ENCODE assay signal across 24 mouse cellular contexts in the genomic region with DNA sequence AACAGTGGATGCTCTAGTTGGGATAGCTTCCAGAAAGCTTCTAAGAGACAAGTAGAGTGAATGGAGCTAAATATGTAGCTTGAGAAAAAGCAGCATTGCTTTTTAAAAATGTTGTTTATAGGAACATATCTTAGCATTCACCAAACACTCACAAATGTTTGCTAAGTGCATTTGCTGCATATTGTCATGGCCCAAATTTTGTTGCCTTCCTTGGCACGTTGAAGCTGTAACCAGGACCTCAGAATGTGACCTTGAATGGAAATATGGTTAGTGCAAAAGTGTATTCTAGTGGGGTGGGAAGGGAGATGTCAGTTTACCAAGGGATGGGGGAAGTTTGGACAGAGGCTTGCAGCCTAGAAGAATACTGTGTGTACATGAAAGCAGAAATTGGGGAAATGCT.
DNase-seq lines count a peak whose midpoint lies in the region; ATAC-seq and TF ChIP-seq lines count a peak whose summit lies in the region.
"Had no signal": no experiment of that assay in that cellular context is flagged by ENCODE, and none has a peak within 500 bp of the region (broad histone marks: within the 10 kb centered on the region; RNA-seq: fewer than 3 reads in every experiment).

No protein-coding gene starts in this region.

- no peak for TF ChIP-seq CTCF in lung, postnatal 0 days (IDR thresholded peaks at IDR 0.05)

- no peak for ATAC-seq in heart, embryonic 12.5 days (ENCODE audit: insufficient number of reproducible peaks, low FRiP score)
- peak; percentile 64; the same call in 1 of the 2 replicates for ATAC-seq in lung, embryonic 15.5 days (ENCODE audit: borderline replicate concordance, extremely low read depth, low FRiP score, low TSS enrichment)
- ATAC-seq in lung, postnatal 0 days, result no peak
- ATAC-seq: activated CD4-positive, CD25-positive, alpha-beta regulatory T cell, adult 4 months; CD4-positive, CD25-positive, alpha-beta regulatory T cell, adult 4 months; forebrain, embryonic 13.5 days; forebrain, embryonic 15.5 days; Patski had no signal

- no peaks in the 10 kb centered on the region for H3K4me1 ChIP-seq in heart, embryonic 12.5 days (replicated peaks)
- no peaks in the 10 kb centered on the region for H3K4me1 ChIP-seq in lung, embryonic 15.5 days
- no peaks in the 10 kb centered on the region for H3K4me1 ChIP-seq in lung, postnatal 0 days (ENCODE audit: insufficient read depth, low read depth, low read length)
- H3K4me1 ChIP-seq: embryonic facial prominence, embryonic 10.5 days; embryonic facial prominence, embryonic 12.5 days; forebrain, embryonic 13.5 days; forebrain, embryonic 15.5 days had no signal

- H3K9me3 ChIP-seq in heart, embryonic 12.5 days (replicated peaks), result no peaks in the 10 kb centered on the region
- no peaks in the 10 kb centered on the region for H3K9me3 ChIP-seq in lung, embryonic 15.5 days
- H3K9me3 ChIP-seq in lung, postnatal 0 days (ENCODE audit: low read length), result no peaks in the 10 kb centered on the region
- H3K9me3 ChIP-seq: embryonic facial prominence, embryonic 10.5 days; embryonic facial prominence, embryonic 12.5 days; forebrain, embryonic 13.5 days; forebrain, embryonic 15.5 days had no signal

- no peak overlapping the region for H3K27ac ChIP-seq in heart, embryonic 12.5 days (ENCODE audit: poor library complexity, severe bottlenecking)
- no peak overlapping the region for H3K27ac ChIP-seq in lung, embryonic 15.5 days
- H3K27ac ChIP-seq in lung, postnatal 0 days (ENCODE audit: low read length), result no peak overlapping the region
- H3K27ac ChIP-seq: embryonic facial prominence, embryonic 10.5 days; embryonic facial prominence, embryonic 12.5 days; forebrain, embryonic 13.5 days; forebrain, embryonic 15.5 days had no signal

- H3K9ac ChIP-seq in heart, embryonic 12.5 days, result no peak overlapping the region
- H3K9ac ChIP-seq in lung, embryonic 15.5 days, result no peak overlapping the region
- no peak overlapping the region for H3K9ac ChIP-seq in lung, postnatal 0 days (replicated peaks; ENCODE audit: low read depth)
- H3K9ac ChIP-seq: embryonic facial prominence, embryonic 12.5 days; forebrain, embryonic 13.5 days; forebrain, embryonic 15.5 days had no signal

- no peaks in the 10 kb centered on the region for H3K27me3 ChIP-seq in heart, embryonic 12.5 days (replicated peaks)
- no peaks in the 10 kb centered on the region for H3K27me3 ChIP-seq in lung, embryonic 15.5 days
- H3K27me3 ChIP-seq in lung, postnatal 0 days (replicated peaks; ENCODE audit: insufficient read depth, low read length), result no peaks in the 10 kb centered on the region
- H3K27me3 ChIP-seq: CH12.LX; embryonic facial prominence, embryonic 12.5 days; forebrain, embryonic 13.5 days; forebrain, embryonic 15.5 days; Patski had no signal

- H3K36me3 ChIP-seq in heart, embryonic 12.5 days, result no peaks in the 10 kb centered on the region
- H3K36me3 ChIP-seq in lung, embryonic 15.5 days, result no peaks in the 10 kb centered on the region
- no peaks in the 10 kb centered on the region for H3K36me3 ChIP-seq in lung, postnatal 0 days (ENCODE audit: insufficient read depth, low read length)
- H3K36me3 ChIP-seq: embryonic facial prominence, embryonic 10.5 days; embryonic facial prominence, embryonic 12.5 days; forebrain, embryonic 15.5 days; G1E had no signal

- 56% methylated on average over 1 of the region's 1 CpGs for WGBS in heart, embryonic 12.5 days
- 34% methylated on average over 1 of the region's 1 CpGs for WGBS in lung, embryonic 15.5 days
- WGBS in lung, postnatal 0 days, result 35% methylated on average over 1 of the region's 1 CpGs

- H3K4me3 ChIP-seq in heart, embryonic 12.5 days, result no peak overlapping the region
- no peak overlapping the region for H3K4me3 ChIP-seq in lung, embryonic 15.5 days
- H3K4me3 ChIP-seq in lung, postnatal 0 days (ENCODE audit: low read depth, low read length), result no peak overlapping the region
- H3K4me3 ChIP-seq: embryonic facial prominence, embryonic 10.5 days; embryonic facial prominence, embryonic 12.5 days; forebrain, embryonic 13.5 days; forebrain, embryonic 15.5 days had no signal

- DNase-seq in heart, adult 11 months, result peak; percentile 37
- DNase-seq in lung, postnatal 10 days, result no peak
- peak; percentile 21 for DNase-seq in lung, postnatal 0 days (ENCODE audit: low spot score)
- no peak for DNase-seq in lung, postnatal 4 days
- DNase-seq: adrenal gland, adult 8-10 months; adrenal gland, postnatal 14 days; adrenal gland, postnatal 36 days; B cell, adult 2 months; cerebellum, adult 11-12 months; cerebellum, adult 2 months; cerebellum, adult 9-10 months; cerebellum, postnatal 10 days; cerebellum, postnatal 25 days had no signal

- no peak overlapping the region for H3K4me2 ChIP-seq in heart, embryonic 12.5 days
- no peak overlapping the region for H3K4me2 ChIP-seq in lung, embryonic 15.5 days
- no peak overlapping the region for H3K4me2 ChIP-seq in lung, postnatal 0 days (replicated peaks; ENCODE audit: low read depth, low read length)
- H3K4me2 ChIP-seq: embryonic facial prominence, embryonic 12.5 days; forebrain, embryonic 13.5 days; forebrain, embryonic 15.5 days had no signal

- TF ChIP-seq EP300 in lung, postnatal 0 days (IDR thresholded peaks at IDR 0.05), result no peak

Comparison
In these comparisons a context has a peak if more than half of its experiments do, and no peak if none do; other contexts are left out.
1. DNase-seq: peak in heart, adult 11 months (single experiment) and lung, postnatal 0 days (single experiment); none in lung, postnatal 10 days (single experiment) and lung, postnatal 4 days (0 of 2).